Mouse (Mus musculus): ENCODE results near the gene Pdpk1.

DNA sequence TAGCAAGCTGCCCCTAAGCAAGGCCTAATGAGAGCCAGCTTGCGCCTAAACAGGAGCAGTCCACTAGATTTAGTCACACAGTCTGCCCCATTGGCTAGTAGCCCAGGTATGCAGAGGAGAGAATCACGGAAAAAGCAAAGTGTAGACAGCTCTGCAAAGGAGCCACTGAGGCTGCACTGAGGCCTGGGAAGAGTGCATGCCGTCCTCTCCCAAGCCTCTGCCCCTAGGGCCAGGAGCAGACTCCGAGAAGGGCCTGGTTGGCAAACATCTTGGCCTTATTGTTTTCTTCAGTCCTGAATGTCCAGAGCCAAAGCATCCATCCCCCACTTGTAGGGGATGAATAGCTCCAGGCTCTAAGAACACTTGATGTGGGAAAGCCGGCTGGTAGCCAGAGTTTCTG lies 82.5 kb downstream of the Pdpk1 start:
- no peak for TF ChIP-seq MAFK (IDR thresholded peaks at IDR 0.05; ENCODE audit: insufficient read depth, low read depth, low read length)
- no peak for TF ChIP-seq ZC3H11A (IDR thresholded peaks at IDR 0.05; ENCODE audit: borderline replicate concordance, low read depth, low read length)
- TF ChIP-seq ZNF384 (IDR thresholded peaks at IDR 0.05; ENCODE audit: low read depth, low read length) = no peak
- no peak for TF ChIP-seq CHD2 (IDR thresholded peaks at IDR 0.05; ENCODE audit: low read depth, low read length)
- TF ChIP-seq HCFC1 (IDR thresholded peaks at IDR 0.05; ENCODE audit: borderline replicate concordance, insufficient read depth, low read length) = no peak

All from ES-E14 (cell line).